Mouse (Mus musculus) E14TG2a.4 (cell line): ENCODE measurements at regions not wholly inside any gene's neighbourhood (a gene's known extent, or its start where the extent isn't known, plus 50 kb on each side); places are given as distances from the start of the nearest gene placed in this dataset.

Experiments used
- CTCF ChIP-seq: conservative IDR thresholded peaks from 2 replicates; pipeline ENCODE4 v1.5.1; 2014; ENCODE audit warnings: low read length
- POU5F1 ChIP-seq: IDR thresholded peaks from 2 replicates; pipeline ENCODE4 v1.6.1; 2014; ENCODE audit warnings: low read length, borderline replicate concordance

DNA sequence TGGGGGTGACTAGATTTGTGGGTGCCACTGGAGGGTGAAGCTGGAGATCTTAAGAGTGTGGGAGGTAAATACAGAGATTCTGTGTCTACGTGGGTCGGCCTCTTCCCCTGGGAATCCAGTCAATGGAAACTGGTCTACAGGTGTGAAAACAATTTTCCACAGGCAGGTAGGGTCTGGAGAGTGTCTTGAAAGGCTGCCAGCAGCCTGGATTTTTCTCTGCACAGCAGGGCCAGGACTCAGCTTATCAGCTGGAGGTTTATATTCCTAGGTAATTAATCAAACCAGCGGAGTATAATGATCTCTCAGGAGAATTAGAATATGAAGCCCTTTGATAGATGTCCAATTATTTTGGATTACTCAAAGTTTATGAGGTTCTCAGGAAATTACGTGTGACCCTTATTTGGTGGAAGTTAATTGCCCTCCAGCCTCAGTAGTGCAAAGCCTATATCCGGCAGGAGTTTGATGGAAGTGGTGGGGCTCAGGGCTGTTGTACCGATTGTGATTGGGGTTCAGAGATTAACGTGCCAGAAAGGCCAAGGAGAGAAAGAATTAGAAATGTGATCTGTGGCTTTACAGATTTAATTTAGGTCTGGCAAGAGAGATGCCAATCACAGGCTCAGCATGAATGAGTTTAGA is 250.8 kb downstream of the Map2k6 start:
- TF ChIP-seq CTCF (no peak), POU5F1 (no peak)
